Mouse (Mus musculus) spleen, postnatal 4 days (tissue): Measurements from ENCODE around the gene Prap1.
"Not testable (repeated sequence)": the region's sequence is repeated elsewhere in the genome, so short reads cannot be mapped to it uniquely, and the experiment has no call there.

ENCODE experiments used
- DNase-seq, 2 experiments: peaks; one replicate each; pipeline ENCODE4 v3.0.0; 2022; ENCODE audit warnings: low spot score in 2 of 2

The Prap1 gene

GRCm38 (mm10) chr7:140134033-140134432 lies 40.8 kb downstream of the Prap1 start:
- not testable (repeated sequence) for DNase-seq

- DNase-seq, result no peak
These were observed 42.0 kb downstream of the Prap1 start for GRCm38 (mm10) chr7:140135106-140135770.

GRCm38 (mm10) chr7:140137135-140138020 lies 44.2 kb downstream of the Prap1 start, which contains the start of gene Mtg1:
Gene Mtg1, plus strand, starts transcription at chr7:140137564.
- DNase-seq, result peak; percentile 92 to 99

GRCm38 (mm10) chr7:140138021-140138310 lies 44.8 kb downstream of the Prap1 start:
- DNase-seq, result no peak

- peak; percentile 59 to 77 for DNase-seq
These were observed 48.2 kb downstream of the Prap1 start for GRCm38 (mm10) chr7:140141350-140141749.

GRCm38 (mm10) chr7:140144550-140144949 lies 51.4 kb downstream of the Prap1 start:
- no peak for DNase-seq
